Mouse (Mus musculus) cerebellum, adult 11-12 months (tissue): Measurements from ENCODE around the gene Hsd11b2.
A peak's percentile ranks its signal among the peaks of the same experiment; 100 is the strongest.

Source experiments
- DNase-seq: peaks from one replicate; pipeline ENCODE4 v3.0.0; 2022

Hsd11b2 gene

GRCm38 (mm10) chr8:105484392-105484791, 34.2 kb upstream of the Hsd11b2 start:
- DNase-seq, result no peak

GRCm38 (mm10) chr8:105488082-105488481, 30.5 kb upstream of the Hsd11b2 start:
- DNase-seq, result no peak

DNA sequence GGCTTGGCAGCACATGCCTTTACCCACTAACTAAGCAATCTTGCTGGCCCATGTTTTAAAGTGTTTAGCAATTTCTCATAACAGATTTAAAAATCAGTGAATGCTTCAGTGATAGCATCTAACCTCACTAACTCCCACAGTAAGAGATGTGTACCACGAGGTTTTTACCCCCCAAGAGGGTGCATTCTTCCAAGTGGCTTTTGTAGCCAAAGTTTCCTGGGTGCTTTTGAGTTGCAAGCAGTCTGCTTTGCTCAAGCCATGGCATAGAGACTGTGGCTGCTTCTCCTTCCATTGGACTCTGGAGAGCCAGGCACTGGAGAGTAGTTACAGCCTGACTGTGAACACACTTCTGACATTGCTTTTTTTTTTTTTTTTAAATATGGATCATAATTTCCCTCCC, 29.3 kb upstream of the Hsd11b2 start:
- DNase-seq, result no peak

GRCm38 (mm10) chr8:105493495-105493894, 25.1 kb upstream of the Hsd11b2 start:
- no peak for DNase-seq

- no peak for DNase-seq
Observed at GRCm38 (mm10) chr8:105494566-105494965, 24.0 kb upstream of the Hsd11b2 start.

GRCm38 (mm10) chr8:105495350-105496302, 22.9 kb upstream of the Hsd11b2 start:
- no peak for DNase-seq

DNA sequence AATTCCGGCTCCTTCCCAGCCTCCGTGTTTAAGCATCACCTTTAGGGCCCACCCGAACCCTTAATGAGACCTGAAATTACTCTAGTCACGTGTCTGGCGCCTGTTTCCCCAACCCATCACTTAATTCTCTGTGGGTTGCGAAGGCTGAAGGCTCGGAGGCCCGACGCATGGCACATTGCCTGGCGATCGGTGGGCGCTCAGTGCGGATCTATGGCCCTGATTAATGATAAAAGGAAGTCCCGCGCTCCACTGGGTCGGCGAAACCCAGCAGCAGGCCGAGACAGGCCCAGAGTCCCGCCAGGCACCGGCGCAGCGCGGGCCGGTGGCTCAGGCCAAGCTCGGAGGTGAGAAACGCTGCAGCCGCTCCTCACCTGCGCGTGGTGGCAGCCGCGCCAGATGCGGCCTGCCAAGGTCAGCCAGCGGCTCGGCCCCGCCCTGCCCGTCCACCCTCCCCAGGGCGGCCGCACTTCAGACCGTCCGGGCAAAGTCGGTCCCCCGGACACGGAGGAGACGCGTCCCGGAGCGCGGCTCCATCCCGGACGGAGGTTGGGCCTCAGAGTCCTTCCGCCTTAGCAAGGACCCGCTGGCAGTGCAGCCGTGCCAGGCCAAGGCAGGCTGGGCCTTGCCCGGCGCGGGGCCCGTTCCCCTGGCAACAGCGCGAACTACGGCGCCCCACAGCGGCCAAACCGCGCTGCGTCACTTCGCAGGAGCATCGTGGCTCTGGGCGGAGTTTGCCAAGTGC, 21.9 kb upstream of the Hsd11b2 start, which contains the start of gene Zdhhc1:
TSS of gene Zdhhc1 (minus strand) at position 464 of the 742 bp plus-strand sequence.
- peak; percentile 88 for DNase-seq

DNA sequence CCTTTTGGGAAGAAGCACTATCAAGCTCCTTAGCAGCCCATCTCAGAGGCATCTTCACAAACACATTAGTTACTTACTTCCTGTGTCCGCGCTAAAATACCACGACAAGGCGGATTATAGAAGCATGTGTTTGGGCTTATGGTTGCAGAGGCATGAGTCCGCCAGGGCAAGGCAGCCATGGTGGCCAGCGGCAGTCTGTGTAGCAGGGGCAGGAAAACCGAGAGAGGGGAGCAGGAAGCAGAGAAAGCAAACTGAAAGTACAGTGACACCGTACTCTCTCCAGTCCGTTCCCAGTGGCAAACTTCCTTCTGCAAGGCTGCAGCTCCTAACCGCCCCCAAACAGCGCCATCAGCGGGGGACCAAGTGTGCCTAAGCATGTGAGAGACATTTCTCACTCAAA, 18.8 kb upstream of the Hsd11b2 start:
- no peak for DNase-seq

GRCm38 (mm10) chr8:105504617-105505016, 13.9 kb upstream of the Hsd11b2 start:
- no peak for DNase-seq

GRCm38 (mm10) chr8:105506977-105507376, 11.6 kb upstream of the Hsd11b2 start:
- no peak for DNase-seq

DNA sequence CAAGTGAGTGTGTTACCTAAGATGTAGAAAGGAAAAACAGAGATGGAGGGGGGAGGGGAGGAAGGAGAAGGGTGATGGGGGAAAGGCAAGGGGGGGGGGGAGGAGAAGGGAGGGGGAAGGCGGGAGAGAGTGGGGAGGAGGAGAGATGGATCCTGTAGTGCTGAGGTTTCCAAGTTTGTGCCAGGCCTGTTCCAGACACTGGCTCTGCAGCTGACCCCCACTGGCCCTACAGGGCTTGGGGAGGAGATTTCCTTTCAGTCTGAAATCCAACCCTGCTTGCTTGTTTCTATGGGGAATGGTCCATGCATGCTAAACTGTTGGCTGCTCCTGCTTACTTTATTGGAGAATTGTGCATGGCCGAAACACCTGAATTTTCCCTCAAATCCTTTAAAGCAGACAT, 9.8 kb upstream of the Hsd11b2 start:
- no peak for DNase-seq

DNA sequence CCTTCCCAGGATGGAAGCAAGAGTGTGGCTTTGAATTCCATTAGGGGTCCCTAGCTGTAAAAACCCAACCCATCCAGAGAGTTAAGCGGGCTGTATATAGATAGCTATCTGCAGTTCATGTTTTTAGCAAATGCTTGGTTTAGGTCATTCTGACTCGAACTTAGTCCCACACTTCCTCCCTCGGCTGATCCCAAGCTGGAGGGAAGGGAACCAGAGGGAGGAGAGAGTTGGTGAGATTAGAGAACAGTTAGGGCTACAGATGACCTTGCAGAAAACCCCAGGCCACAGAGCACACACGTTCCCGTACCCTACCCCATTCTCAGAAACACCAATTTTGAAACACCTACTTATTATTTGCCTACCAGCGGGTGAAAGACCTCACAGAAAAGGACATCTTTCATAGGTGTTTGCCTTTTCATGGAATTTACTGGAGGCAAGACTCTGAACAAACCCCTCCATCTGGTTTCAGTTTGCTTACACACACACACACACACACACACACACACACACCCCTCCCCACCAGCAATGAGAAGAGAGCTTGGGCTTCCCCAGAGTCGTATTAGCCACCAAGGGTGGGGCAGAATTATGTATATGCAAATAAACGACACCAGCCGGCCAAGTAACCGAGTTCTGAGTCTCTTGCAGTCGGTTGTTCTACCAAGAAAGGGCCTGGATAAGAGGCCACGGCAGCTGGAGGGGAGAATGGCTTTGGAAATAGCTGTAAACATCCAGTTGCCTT, 8.4 kb upstream of the Hsd11b2 start:
- DNase-seq, result no peak

- DNase-seq, result no peak
Observed at GRCm38 (mm10) chr8:105514194-105514593, 4.4 kb upstream of the Hsd11b2 start.

DNA sequence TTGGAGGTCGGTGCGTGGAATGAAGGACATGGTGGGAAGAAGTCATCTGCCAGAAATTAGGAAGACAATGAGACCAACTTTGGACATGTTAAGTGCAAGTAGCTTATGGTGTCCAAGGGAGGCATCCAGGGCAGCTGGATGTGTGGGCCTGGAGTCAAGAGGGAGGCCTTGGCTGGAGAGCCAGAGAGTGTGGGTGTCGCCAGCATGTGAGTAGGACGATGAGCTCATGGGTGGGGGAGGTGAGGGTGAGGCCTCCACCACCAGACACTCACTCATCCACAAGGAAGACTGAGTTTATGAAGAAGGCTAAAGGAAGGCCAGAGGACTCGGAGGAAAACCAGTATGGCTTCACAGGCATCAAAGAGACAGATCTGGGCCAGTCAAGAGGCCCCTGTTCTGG, 3.9 kb upstream of the Hsd11b2 start:
- DNase-seq, result no peak

DNA sequence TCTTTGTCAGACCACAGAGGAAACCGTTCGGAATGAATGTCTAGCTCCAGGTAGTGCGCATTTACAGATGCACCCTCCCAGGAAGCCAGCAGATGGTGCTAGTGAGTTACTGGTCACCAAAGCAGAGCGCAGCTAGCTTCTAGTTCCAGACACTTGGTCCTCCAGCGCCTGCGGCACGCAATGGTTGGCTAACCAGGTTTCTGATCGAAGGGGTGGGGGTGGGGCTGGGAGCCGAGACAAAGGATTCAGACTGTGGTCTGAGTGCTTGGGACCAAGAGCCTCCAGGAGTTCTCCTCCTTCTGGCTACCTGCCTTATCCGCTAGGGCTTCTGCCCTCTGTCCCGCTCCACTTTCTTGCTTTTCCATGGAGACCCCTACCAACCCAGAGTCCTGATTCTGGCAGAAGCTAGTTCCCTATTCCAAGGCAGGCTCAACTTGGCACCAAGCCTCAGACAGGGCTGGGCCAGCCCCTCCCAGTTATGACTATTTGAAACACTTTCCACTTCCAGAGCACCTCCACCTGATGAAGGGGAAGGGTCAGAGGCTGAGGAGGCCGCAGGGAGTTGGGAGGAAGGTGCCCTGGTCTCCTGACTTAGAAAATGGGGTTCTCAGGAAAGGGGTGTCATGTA, 2.4 kb upstream of the Hsd11b2 start:
- peak; percentile 71 for DNase-seq

DNA sequence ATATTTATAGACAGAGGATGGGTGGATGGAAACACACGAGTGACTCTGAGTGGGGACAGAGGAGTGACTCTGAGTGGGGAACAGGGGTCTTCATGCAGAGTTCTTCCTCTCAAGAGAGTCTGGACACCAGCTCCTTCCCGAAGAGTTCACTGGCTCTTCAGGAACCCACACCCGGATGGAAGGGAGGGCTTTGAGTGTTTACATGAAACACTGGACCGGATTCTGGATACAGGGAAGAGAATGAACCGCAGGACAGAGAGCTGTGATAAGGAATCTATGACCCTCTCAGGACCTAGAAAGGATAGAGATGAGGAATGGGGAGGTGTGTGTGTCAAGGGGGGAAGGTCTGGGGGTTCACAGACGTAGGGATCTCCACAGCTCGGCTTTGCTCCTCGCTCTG, 1.2 kb upstream of the Hsd11b2 start:
- no peak for DNase-seq

DNA sequence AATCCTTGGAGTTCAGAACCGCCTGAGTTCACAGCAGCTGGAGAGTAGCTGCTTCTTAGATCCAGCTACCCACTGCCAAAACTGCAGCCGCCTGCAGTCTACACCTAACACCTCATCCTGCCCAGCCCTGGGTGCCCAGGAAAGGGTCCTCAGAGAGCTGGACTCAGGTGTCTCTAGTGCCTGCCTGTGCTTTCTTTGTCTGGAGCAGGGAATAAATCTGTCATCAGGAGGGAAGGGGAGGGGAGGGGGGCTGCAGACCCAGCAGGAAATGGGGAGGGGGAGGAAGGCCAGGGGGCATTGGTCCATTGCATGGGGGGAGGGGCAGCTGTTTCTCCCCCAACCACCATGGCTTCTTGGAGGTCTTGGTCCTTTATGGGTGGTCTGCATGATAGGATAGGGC, 1.0 kb downstream of the Hsd11b2 start:
- DNase-seq, result no peak

GRCm38 (mm10) chr8:105520521-105520920, 2.0 kb downstream of the Hsd11b2 start:
- no peak for DNase-seq

- no peak for DNase-seq
Observed at GRCm38 (mm10) chr8:105521061-105521460, 2.5 kb downstream of the Hsd11b2 start.

GRCm38 (mm10) chr8:105521995-105522769, 3.6 kb downstream of the Hsd11b2 start:
- DNase-seq, result no peak

DNA sequence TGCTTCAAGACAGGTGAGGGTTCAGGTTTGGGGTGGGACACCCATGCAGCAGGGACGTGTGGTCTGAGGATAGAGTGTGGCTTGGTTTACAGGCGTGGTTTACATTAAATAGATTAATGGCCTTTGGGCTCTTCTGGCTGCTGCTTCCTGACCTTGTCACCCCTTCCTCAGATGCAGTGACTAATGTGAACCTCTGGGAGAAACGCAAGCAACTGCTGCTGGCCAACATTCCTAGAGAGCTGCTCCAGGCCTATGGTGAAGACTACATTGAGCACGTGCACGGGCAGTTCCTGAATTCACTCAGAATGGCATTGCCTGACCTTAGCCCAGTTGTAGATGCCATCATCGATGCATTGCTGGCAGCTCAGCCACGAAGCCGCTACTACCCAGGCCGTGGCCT, 4.3 kb downstream of the Hsd11b2 start:
- DNase-seq, result no peak

DNA sequence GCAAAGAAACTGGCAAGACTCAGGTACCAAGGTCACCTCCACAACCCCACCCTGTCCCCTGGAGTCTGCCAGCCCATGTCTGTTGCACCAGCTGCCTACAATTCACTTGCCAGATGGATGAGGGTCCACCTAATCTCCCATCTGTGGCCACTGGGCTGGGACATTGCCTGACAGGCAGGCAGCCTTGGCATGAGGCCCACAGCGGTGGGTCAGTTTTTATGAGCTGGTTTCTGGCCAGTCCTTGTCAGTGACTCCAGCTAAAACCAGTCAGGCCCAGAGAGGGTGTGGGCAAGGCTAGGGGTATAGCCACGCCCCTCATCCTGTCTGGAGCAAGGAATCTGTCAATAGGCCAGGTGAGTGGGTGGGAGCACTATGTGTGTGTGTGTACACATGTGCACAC, 8.6 kb downstream of the Hsd11b2 start:
- no peak for DNase-seq
